20 mouse cellular contexts compared by ENCODE assay signal in the genomic region with DNA sequence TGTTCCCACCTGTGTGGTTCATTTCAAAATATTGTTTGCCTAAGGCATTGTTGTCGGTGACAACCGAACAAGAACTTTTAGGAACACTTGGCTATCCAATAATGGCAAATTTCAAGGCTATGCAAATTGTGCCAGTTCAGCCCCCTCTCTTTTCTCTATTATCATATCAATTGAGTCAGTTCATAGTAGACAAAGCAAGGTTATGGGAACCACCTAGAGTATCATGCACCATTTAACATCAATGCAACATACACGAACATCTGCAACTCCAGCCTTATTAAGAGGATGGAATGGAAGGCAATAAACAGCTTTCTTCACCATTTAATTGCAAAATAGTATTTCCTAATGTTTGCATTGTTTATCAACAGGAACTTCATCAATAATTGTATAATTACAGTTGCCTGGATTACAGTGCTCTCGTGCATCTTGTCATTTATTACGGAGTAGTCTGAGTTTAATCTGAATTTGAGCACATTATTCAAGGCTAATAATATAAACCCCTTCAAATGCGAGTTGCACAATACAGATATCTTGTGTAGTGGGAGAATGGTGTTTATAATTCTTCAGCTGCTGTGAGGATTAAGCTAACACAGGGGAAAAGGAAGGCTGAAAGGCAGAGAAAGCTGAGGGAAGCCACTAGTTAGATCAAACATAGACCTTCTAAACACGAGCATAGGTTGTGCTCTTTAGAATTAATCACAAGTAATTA.
A peak's percentile ranks its signal among the peaks of the same experiment; 100 is the strongest.
DNase-seq lines count a peak whose midpoint lies in the region; ATAC-seq lines count a peak whose summit lies in the region.
"Had no signal": no experiment of that assay in that cellular context is flagged by ENCODE, and none has a peak within 500 bp of the region (broad histone marks: within the 10 kb centered on the region; RNA-seq: fewer than 3 reads in every experiment).

No protein-coding gene starts in this region.

- H3K4me3 ChIP-seq in hindbrain, embryonic 12.5 days: no peak overlapping the region
- no peak overlapping the region for H3K4me3 ChIP-seq in hindbrain, embryonic 13.5 days
- no peak overlapping the region for H3K4me3 ChIP-seq in neural tube, embryonic 11.5 days (ENCODE audit: low read depth, low read length)
- H3K4me3 ChIP-seq in forebrain, embryonic 14.5 days (ENCODE audit: low read depth, low read length): no peak overlapping the region
- H3K4me3 ChIP-seq: heart, embryonic 13.5 days; megakaryocyte, embryonic 14.5 days had no signal

- H3K4me2 ChIP-seq in hindbrain, embryonic 12.5 days (replicated peaks): no peak overlapping the region
- H3K4me2 ChIP-seq in hindbrain, embryonic 13.5 days: no peak overlapping the region
- no peak overlapping the region for H3K4me2 ChIP-seq in neural tube, embryonic 11.5 days (ENCODE audit: low read depth)
- no peak overlapping the region for H3K4me2 ChIP-seq in forebrain, embryonic 14.5 days (ENCODE audit: low read length)
- H3K4me2 ChIP-seq: heart, embryonic 13.5 days had no signal

- H3K4me1 ChIP-seq in hindbrain, embryonic 12.5 days: peaks cover 7% of the 10 kb centered on the region
- peaks cover 24% of the 10 kb centered on the region for H3K4me1 ChIP-seq in hindbrain, embryonic 13.5 days (replicated peaks)
- no peaks in the 10 kb centered on the region for H3K4me1 ChIP-seq in neural tube, embryonic 11.5 days (ENCODE audit: control insufficient read depth, insufficient read depth, low read length)
- peaks cover 14% of the 10 kb centered on the region for H3K4me1 ChIP-seq in forebrain, embryonic 14.5 days (ENCODE audit: control insufficient read depth, insufficient read depth, low read length)
- H3K4me1 ChIP-seq: heart, embryonic 13.5 days; megakaryocyte, embryonic 14.5 days had no signal

- no peaks in the 10 kb centered on the region for H3K36me3 ChIP-seq in hindbrain, embryonic 12.5 days
- no peaks in the 10 kb centered on the region for H3K36me3 ChIP-seq in hindbrain, embryonic 13.5 days
- no peaks in the 10 kb centered on the region for H3K36me3 ChIP-seq in neural tube, embryonic 11.5 days (ENCODE audit: control insufficient read depth, insufficient read depth, low read length)
- H3K36me3 ChIP-seq in forebrain, embryonic 14.5 days (ENCODE audit: control insufficient read depth, insufficient read depth, low read length): no peaks in the 10 kb centered on the region
- H3K36me3 ChIP-seq: heart, embryonic 13.5 days had no signal

- DNase-seq in neural tube, embryonic 11.5 days (ENCODE audit: low spot score): no peak
- no peak for DNase-seq in neural tube, embryonic 10.5 days (ENCODE audit: extremely low spot score, low spot score)
- peak; percentile 79 for DNase-seq in forebrain, embryonic 14.5 days (ENCODE audit: low spot score)
- no peak for DNase-seq in frontal cortex, postnatal 10 days (ENCODE audit: low spot score in 2 of 2)
- DNase-seq in adrenal gland, postnatal 4 days (ENCODE audit: low spot score in 2 of 2): no peak
- DNase-seq: cerebellum, adult 9-11 months; gastrocnemius, postnatal 14 days; heart, adult 18-20 months; kidney, adult 2 months; kidney, postnatal 14 days; left cerebral cortex, postnatal 4 days; liver; liver, postnatal 0 days; lung, postnatal 14 days; right cerebral cortex, adult 18-20 months had no signal

- 39% methylated on average over 7 of the region's 7 CpGs for WGBS in hindbrain, embryonic 12.5 days
- whole genome bisulfite sequencing in hindbrain, embryonic 13.5 days: 27% methylated on average over 7 of the region's 7 CpGs
- WGBS in neural tube, embryonic 11.5 days: 50% methylated on average over 7 of the region's 7 CpGs
- 8% methylated on average over 7 of the region's 7 CpGs for WGBS in forebrain, embryonic 14.5 days

- H3K27ac ChIP-seq in hindbrain, embryonic 12.5 days: no peak overlapping the region
- no peak overlapping the region; the same call in 1 of the 2 replicates for H3K27ac ChIP-seq in hindbrain, embryonic 13.5 days
- H3K27ac ChIP-seq in neural tube, embryonic 11.5 days (ENCODE audit: low read depth, low read length): no peak overlapping the region
- H3K27ac ChIP-seq in forebrain, embryonic 14.5 days (ENCODE audit: low read depth, low read length): no peak overlapping the region; the same call in 1 of the 2 replicates
- H3K27ac ChIP-seq: heart, embryonic 13.5 days had no signal

- peak; percentile 73; the same call in 1 of the 2 replicates for ATAC-seq in hindbrain, embryonic 12.5 days (ENCODE audit: low FRiP score)
- no peak for ATAC-seq in hindbrain, embryonic 13.5 days (ENCODE audit: low FRiP score)
- 0 out of 2 replicates have a peak, but pooled peaks have one; percentile 53 for ATAC-seq in neural tube, embryonic 11.5 days (ENCODE audit: insufficient read depth, low FRiP score, low TSS enrichment)
- ATAC-seq in forebrain, embryonic 14.5 days: peak; percentile 84
- ATAC-seq: inflammation-experienced regulatory T-cells, adult 6 months; liver, postnatal 0 days had no signal

- no peaks in the 10 kb centered on the region for H3K9me3 ChIP-seq in hindbrain, embryonic 12.5 days (replicated peaks)
- no peaks in the 10 kb centered on the region for H3K9me3 ChIP-seq in hindbrain, embryonic 13.5 days
- no peaks in the 10 kb centered on the region for H3K9me3 ChIP-seq in neural tube, embryonic 11.5 days (ENCODE audit: control insufficient read depth, low read length)
- no peaks in the 10 kb centered on the region for H3K9me3 ChIP-seq in forebrain, embryonic 14.5 days (replicated peaks; ENCODE audit: control insufficient read depth, low read length)
- H3K9me3 ChIP-seq: heart, embryonic 13.5 days; megakaryocyte, embryonic 14.5 days had no signal

- 0 out of 2 replicates have a peak, but pooled peaks cover 5% of the 10 kb centered on the region for H3K27me3 ChIP-seq in hindbrain, embryonic 12.5 days
- no peaks in the 10 kb centered on the region for H3K27me3 ChIP-seq in hindbrain, embryonic 13.5 days
- no peaks in the 10 kb centered on the region for H3K27me3 ChIP-seq in neural tube, embryonic 11.5 days (ENCODE audit: control insufficient read depth, insufficient read depth, low read length)
- no peaks in the 10 kb centered on the region for H3K27me3 ChIP-seq in forebrain, embryonic 14.5 days (replicated peaks; ENCODE audit: control insufficient read depth, insufficient read depth, low read length)
- H3K27me3 ChIP-seq: heart, embryonic 13.5 days; megakaryocyte, embryonic 14.5 days had no signal

- H3K9ac ChIP-seq in hindbrain, embryonic 12.5 days: no peak overlapping the region
- no peak overlapping the region for H3K9ac ChIP-seq in hindbrain, embryonic 13.5 days
- H3K9ac ChIP-seq in neural tube, embryonic 11.5 days (ENCODE audit: low read length): no peak overlapping the region
- H3K9ac ChIP-seq in forebrain, embryonic 14.5 days (ENCODE audit: low read length): no peak overlapping the region
- H3K9ac ChIP-seq: heart, embryonic 13.5 days; liver, postnatal 0 days had no signal
